Comparison of ENCODE assay signal across 16 mouse cellular contexts in the genomic region with DNA sequence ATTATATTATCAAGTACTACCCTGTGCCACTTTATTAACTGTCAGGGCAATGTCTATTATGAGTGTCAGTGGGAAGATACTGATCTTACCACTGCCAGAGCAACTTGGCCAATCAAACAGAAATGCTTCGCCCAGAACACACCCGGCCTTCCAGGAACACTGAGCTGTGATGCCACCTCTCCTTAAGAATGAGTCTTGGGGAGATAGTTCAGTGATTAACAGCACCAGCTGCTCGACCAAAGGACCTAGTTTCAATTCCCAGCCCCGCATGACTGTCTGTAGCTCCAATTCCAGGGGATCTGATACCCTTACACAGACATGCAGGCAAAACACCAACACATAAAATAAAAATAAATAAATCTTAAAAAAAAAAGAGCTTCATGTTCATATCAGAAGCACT.
"Had no signal": no experiment of that assay in that cellular context is flagged by ENCODE, and none has a peak within 500 bp of the region (broad histone marks: within the 10 kb centered on the region; RNA-seq: fewer than 3 reads in every experiment).

No protein-coding gene starts in this region.

- DNase-seq: liver, postnatal 0 days; lung, adult 2 months; lung, postnatal 14 days; lung, postnatal 36 days; right cerebral cortex, postnatal 14 days; spleen, adult 18-20 months; thymus, adult 18-20 months; thymus, postnatal 14 days; thymus, postnatal 36 days had no signal

- H3K4me3 ChIP-seq: liver, embryonic 15.5 days; lung, embryonic 15.5 days; midbrain, embryonic 13.5 days; midbrain, embryonic 15.5 days; neural tube, embryonic 12.5 days had no signal

- H3K36me3 ChIP-seq: liver, embryonic 15.5 days; lung, embryonic 15.5 days; midbrain, embryonic 13.5 days; midbrain, embryonic 15.5 days; neural tube, embryonic 12.5 days had no signal

- H3K4me2 ChIP-seq: liver, embryonic 15.5 days; lung, embryonic 15.5 days; midbrain, embryonic 11.5 days; midbrain, embryonic 13.5 days; midbrain, embryonic 15.5 days; neural tube, embryonic 12.5 days had no signal

- ATAC-seq: liver, postnatal 0 days; lung, postnatal 0 days; midbrain, embryonic 13.5 days; midbrain, embryonic 15.5 days had no signal

- H3K27me3 ChIP-seq: liver, embryonic 15.5 days; lung, embryonic 15.5 days; midbrain, embryonic 13.5 days; midbrain, embryonic 15.5 days; neural tube, embryonic 12.5 days had no signal
